Mouse (Mus musculus): ENCODE measurements around the gene Slc4a8.

GRCm38 (mm10) chr15:100739442-100739841, 22.1 kb upstream of the Slc4a8 start:
- TF ChIP-seq SRF (IDR thresholded peaks at IDR 0.05; ENCODE audit: control insufficient read depth, insufficient read length, low read depth) (no peak), POLR2A (IDR thresholded peaks at IDR 0.05; ENCODE audit: insufficient read length, low read depth) (no peak), MAX (IDR thresholded peaks at IDR 0.05; ENCODE audit: low read depth) (no peak), E2F4 (IDR thresholded peaks at IDR 0.05; ENCODE audit: insufficient read depth) (no peak), POLR2AphosphoS2 (IDR thresholded peaks at IDR 0.05; ENCODE audit: insufficient read length, low read depth) (no peak), CEBPB (IDR thresholded peaks at IDR 0.05; ENCODE audit: insufficient read depth, poor library complexity, severe bottlenecking) (no peak), TCF3 (IDR thresholded peaks at IDR 0.05; ENCODE audit: insufficient read length, low read depth) (no peak), USF1 (IDR thresholded peaks at IDR 0.05; ENCODE audit: low read depth) (peak; percentile 37), TCF12 (IDR thresholded peaks at IDR 0.05; ENCODE audit: insufficient read depth, poor library complexity, severe bottlenecking) (no peak), MYOD1 (IDR thresholded peaks at IDR 0.05; ENCODE audit: control insufficient read depth in 1 of 3, insufficient read length in 2 of 3, low read depth in 2 of 3) (no peak), MYOG (IDR thresholded peaks at IDR 0.05; ENCODE audit: control insufficient read depth in 1 of 3, insufficient read depth in 1 of 3, insufficient read length in 2 of 3, low read depth in 2 of 3) (no peak), REST (IDR thresholded peaks at IDR 0.05; ENCODE audit: insufficient read depth, insufficient read length) (no peak)
